Mouse (Mus musculus) E14TG2a.4 (cell line): ENCODE measurements at regions not wholly inside any gene's neighbourhood (a gene's known extent, or its start where the extent isn't known, plus 50 kb on each side); places are given as distances from the start of the nearest gene placed in this dataset.

Experiments
- CTCF ChIP-seq: conservative IDR thresholded peaks from 2 replicates; pipeline ENCODE4 v1.5.1; 2014; ENCODE audit warnings: low read length
- NANOG ChIP-seq: IDR thresholded peaks from 2 replicates; pipeline ENCODE4 v1.6.1; 2014; ENCODE audit warnings: borderline replicate concordance, low read length, mixed read lengths
- POU5F1 ChIP-seq: IDR thresholded peaks from 2 replicates; pipeline ENCODE4 v1.6.1; 2014; ENCODE audit warnings: low read length, borderline replicate concordance

DNA sequence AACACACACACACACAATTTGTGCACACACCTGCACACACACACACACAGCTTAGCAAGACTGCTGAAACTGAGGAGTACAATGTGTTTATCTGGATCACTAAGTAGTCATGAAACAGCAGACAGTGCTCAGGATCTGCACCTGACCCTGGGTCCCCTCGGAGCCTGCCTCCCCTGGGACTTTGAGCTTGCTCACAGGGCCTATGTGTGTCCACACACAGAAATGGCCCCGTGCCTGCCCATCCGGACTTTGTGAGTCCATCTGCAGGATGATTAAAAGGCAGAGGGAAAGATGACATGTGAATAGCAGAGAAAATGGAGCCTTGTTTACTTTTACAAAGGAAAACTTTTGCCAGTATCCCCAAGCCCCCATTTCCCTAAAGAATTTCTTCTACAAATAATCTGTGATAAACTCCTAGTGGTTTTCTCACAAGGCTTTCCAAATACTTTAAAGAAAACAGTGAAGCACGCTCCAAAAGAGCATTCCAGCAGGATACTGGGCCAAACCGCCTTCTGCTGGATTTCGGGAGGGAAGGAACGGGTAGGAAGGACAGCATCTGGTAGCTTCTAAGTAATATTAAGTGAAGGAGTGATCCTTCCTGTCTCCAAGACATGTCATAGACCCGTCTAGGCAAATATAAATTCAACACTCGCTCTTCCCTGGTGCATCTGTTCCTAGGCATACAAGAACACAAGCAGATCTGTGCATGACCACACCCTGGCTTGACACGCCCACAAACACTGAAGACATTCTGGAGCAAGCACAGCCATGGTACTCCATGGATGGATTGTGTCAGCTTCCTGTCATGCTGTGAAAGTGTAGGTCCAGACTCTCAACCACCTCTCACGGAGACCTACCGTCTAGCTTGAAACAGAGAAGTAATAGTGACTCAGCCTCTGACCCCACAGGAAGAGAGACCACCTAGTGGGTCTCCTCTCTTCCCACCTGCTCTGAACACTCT is 52.1 kb upstream of the Zfp637 start:
- TF ChIP-seq CTCF (no peak), POU5F1 (no peak), NANOG (no peak)
